Mouse (Mus musculus): ENCODE results near the gene Hilpda. TPM values are rescaled to one million over a fixed set of nuclear protein-coding genes. Genes with fewer than 3 reads are reported as not detected.

Hilpda gene
- polyA plus RNA-seq (2014; fragmentation: Illumina TruSeq; extraction: RNeasy Lipid Tissue Mini Kit (QIAGEN cat#74804)), result 15.9 TPM

DNA sequence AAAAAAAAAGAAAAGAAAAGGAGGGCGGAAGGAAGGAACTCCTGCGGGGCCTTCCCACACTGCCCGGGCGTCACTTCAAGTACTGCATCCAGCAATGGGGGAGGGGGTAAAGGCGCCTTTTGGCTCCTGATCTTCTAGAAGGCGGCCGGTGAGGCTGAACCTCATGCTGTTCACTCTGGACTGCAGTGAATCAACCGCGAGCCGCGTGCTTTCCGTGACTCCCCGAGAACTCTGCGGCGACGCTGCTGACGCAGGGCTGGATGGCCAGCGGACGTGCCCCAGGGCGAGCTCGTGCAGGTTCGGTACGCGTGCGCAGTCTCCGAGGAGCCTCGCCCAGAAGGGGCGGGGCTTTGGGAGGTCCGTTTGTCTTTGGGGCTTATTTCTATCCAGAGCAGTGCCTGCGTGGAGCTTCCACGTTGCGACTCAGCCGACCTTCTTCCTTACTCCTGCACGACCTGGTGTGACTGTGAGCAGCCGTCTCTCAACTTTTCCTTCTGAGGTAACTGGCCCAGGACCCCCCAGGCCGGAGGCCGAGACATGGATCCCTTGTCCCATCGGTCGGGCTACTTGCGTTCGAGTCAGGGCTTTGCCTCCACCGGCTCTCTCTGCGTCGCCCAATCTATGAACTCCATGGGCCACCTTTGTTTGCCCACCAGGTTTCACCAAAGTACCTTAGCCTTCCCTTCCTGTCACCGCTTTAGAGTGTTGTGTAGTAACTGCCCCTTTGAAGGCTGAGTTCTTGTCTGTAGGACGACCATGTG is at the start of gene Hilpda:
TSS of gene Hilpda (plus strand) at position 177 of the 761 bp plus-strand sequence.

GRCm38 (mm10) chr6:29279293-29279692 is 7.0 kb downstream of the Hilpda start, which contains the start of gene Fam71f2:
TSS of gene Fam71f2 (plus strand) at chr6:29279593.

GRCm38 (mm10) chr6:29318879-29319278 is 46.6 kb downstream of the Hilpda start, which contains the start of gene Fam71f1:
TSS of gene Fam71f1 (plus strand) at chr6:29319140.

Other genes starting within 250 kb of the Hilpda start
- gene Lep, start 212.3 kb upstream of the Hilpda start, polyA plus RNA-seq (2014; fragmentation: Illumina TruSeq; extraction: RNeasy Lipid Tissue Mini Kit (QIAGEN cat#74804)), result 3.9 TPM
- 54.0 TPM for gene Rbm28, start 107.5 kb upstream of the Hilpda start, polyA plus RNA-seq (2014; fragmentation: Illumina TruSeq; extraction: RNeasy Lipid Tissue Mini Kit (QIAGEN cat#74804))
- gene Prrt4, start 92.9 kb upstream of the Hilpda start, polyA plus RNA-seq (2014; fragmentation: Illumina TruSeq; extraction: RNeasy Lipid Tissue Mini Kit (QIAGEN cat#74804)), result 0.43 TPM
- gene Impdh1, start 56.1 kb upstream of the Hilpda start, polyA plus RNA-seq (2014; fragmentation: Illumina TruSeq; extraction: RNeasy Lipid Tissue Mini Kit (QIAGEN cat#74804)), result 18.6 TPM
- not detected for gene Fam71f2, start 7.1 kb downstream of the Hilpda start, polyA plus RNA-seq (2014; fragmentation: Illumina TruSeq; extraction: RNeasy Lipid Tissue Mini Kit (QIAGEN cat#74804))
- not detected for gene Fam71f1, start 46.7 kb downstream of the Hilpda start, polyA plus RNA-seq (2014; fragmentation: Illumina TruSeq; extraction: RNeasy Lipid Tissue Mini Kit (QIAGEN cat#74804))
- gene Calu, start 75.6 kb downstream of the Hilpda start, polyA plus RNA-seq (2014; fragmentation: Illumina TruSeq; extraction: RNeasy Lipid Tissue Mini Kit (QIAGEN cat#74804)), result 605 TPM
- gene Opn1sw, start 116.0 kb downstream of the Hilpda start, polyA plus RNA-seq (2014; fragmentation: Illumina TruSeq; extraction: RNeasy Lipid Tissue Mini Kit (QIAGEN cat#74804)), result not detected
- gene Ccdc136, start 123.8 kb downstream of the Hilpda start, polyA plus RNA-seq (2014; fragmentation: Illumina TruSeq; extraction: RNeasy Lipid Tissue Mini Kit (QIAGEN cat#74804)), result 1.2 TPM
- gene Flnc, start 160.8 kb downstream of the Hilpda start, polyA plus RNA-seq (2014; fragmentation: Illumina TruSeq; extraction: RNeasy Lipid Tissue Mini Kit (QIAGEN cat#74804)), result 0.20 TPM
- 16.8 TPM for gene Atp6v1f, start 195.2 kb downstream of the Hilpda start, polyA plus RNA-seq (2014; fragmentation: Illumina TruSeq; extraction: RNeasy Lipid Tissue Mini Kit (QIAGEN cat#74804))
- gene Atp6v1fnb, start 198.9 kb downstream of the Hilpda start, polyA plus RNA-seq (2014; fragmentation: Illumina TruSeq; extraction: RNeasy Lipid Tissue Mini Kit (QIAGEN cat#74804)), result not detected
- gene Kcp, start 235.5 kb downstream of the Hilpda start, polyA plus RNA-seq (2014; fragmentation: Illumina TruSeq; extraction: RNeasy Lipid Tissue Mini Kit (QIAGEN cat#74804)), result not detected

Data from ovary, adult 10 weeks (tissue).